Mouse (Mus musculus): ENCODE results near the gene Fat3.

The Fat3 gene

DNA sequence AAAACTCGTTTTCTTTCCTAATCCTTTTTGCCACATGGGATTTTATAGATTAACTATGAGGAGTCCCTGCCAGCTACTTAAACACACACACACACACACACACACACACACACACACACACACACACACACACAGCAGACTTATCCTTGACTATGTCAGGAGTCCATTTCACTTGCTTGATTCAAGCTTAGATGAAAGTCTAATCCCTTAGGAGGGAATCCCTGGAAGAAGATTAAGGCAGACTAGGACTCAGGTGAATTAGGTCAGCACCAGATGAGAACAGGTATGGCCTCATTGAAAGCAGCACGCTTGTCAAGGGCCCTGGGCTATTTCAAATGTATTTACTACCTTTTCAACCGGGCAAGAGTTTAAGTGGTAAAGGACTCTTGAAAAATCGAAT lies 553.0 kb downstream of the Fat3 start:
- no peak for DNase-seq (ENCODE audit: low spot score)

DNA sequence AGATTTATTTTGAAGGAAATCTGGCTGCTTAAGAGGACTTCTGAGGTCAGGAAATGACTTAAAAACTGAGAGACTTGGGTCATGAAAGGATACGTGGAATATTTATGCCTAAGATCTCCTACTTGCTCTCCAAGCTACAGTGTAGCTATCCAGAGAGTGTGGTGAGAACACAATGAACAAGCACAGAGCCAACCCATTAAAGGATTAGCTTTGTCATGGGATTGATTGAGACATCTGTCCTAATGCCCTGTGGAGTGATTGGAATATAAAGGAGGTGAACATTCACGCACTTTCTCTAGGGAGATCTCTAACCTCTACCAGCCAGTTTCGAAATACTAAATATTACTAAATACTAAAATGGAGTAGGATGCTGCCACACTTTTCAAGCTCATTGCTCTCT lies 556.9 kb downstream of the Fat3 start:
- DNase-seq (ENCODE audit: low spot score): no peak

DNA sequence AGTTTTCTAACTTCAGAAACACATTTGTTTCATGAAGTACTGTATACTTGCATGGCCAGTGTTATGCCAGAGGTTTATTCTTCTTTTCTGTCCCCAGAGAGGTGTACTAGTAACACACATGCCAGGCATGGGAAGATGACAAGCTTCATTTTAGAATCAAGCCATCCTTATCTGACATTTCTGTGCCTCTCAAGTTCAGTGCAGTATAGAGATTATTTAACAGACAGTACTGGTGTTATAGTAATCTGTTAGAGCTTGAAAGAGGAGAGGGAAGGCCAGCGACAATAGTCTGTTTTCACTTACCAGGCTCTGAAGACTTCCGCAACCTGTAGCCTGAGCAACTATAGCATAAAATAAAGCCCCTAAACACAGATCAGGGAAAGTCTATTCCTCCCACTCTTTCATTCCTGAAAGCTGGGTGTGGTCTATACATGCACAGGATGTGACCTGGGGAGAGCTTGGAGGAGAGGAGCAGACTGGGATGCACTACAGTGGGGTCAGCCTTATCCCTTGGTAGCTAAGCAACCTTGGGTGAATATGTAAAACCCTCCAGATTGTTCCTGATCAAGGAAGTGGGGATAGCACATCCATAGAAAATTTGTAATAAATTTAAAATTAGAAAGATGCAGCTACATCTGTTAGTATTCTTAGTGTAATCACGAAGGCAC lies 557.5 kb downstream of the Fat3 start:
- no peak for DNase-seq (ENCODE audit: low spot score)

DNA sequence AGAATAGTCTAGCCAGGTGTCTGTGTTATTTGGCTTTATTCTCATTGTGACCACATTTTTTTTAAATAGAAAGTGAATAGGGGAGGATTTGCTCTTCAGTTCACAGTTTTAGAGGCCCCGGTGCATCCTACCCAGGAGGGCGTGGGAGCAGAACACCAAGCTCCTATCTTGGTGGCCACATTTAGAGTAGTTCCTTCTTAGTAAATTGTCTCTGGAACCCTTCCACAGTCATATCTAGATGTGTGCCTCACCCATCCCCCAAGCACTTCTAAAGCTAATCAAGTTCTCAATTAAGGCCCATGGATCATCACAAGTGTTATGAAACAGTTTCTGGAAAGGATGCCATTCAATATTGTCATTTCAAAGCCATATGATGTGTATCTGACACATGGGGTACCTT lies 559.3 kb downstream of the Fat3 start:
- no peak for DNase-seq (ENCODE audit: low spot score)

DNA sequence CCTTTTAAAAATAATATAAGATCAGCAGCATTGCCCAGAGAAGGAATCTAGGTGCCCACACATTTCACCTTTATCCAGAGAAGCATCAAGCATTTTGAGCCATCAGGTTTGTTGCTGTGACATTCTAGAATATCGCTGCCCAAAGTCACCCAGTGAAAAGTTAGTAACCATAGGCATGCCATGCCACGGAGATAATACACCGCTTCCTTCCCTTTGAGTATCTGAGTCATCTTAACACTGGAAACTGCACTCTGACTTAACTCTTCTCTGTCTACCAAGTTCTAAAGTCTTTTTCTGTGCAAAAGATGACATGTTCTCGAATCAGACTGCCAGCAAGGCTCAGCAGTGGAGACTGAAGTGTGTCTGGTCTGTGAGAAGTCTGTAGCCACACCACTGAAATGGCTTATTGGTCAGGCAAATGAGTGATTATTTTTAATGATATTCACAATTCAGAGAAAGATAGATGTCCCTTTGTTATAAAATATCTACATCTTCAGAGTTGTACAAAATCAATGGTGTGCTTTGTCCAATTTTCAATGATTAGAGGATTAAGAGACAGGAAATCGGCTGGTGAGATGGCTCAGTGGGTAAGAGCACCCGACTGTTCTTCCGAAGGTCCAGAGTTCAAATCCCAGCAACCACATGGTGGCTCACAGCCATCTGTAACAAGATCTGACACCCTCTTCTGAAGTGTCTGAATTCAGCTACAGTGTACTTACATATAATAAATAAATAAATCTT lies 560.0 kb downstream of the Fat3 start:
- no peak for DNase-seq (ENCODE audit: low spot score)

DNA sequence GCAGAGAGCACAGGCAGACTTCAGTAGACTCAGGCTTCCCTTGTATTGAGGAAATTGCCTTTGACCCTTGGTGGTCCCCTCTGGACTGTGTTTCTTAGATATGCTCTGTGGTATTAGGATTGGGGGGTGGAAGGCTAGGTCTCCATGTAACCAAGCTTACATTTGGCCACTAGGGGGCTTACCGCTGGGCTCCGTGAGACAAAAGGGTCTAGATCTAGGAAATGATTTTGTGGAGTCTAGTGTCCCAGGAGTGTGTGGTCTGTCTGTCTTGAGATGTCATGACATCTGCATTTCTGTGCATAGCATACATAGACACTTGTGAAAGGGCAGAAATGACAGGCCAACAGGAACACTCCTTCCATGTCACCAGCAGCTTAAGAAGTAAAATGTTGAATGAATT lies 561.5 kb downstream of the Fat3 start:
- no peak for DNase-seq (ENCODE audit: low spot score)

DNA sequence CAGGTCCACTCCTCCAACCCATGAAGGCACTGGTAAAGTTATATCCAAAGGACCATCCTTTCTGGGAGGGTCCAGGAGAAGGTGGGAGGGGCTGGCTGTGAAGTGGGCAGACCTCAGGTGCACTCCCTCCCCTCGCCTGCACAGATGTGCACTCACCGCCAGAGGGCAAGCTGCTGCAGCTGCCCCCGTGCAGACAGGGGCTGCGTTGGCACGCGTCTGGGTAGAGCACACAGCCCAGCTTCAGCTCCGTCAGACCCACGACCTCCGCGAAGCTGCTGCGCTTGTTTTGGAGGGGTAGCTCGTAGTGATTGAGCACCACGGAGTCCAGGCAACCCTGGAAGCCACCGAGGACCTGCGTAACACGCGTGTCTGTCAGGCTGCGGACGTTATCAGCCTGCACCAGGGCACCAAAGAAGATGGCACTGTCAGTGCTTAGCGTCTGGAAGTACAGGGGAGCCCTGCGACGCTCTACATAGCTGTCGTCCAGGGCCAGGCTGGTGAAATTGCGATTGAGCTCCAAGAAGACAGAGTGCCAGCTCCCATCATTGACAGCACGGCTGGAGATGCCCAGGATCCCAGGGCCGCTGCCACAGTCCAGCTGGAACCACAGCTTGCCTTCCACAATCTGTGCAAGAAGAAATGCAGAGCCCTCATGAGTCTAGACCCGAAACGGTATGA lies 563.1 kb downstream of the Fat3 start:
- DNase-seq (ENCODE audit: low spot score): no peak

DNA sequence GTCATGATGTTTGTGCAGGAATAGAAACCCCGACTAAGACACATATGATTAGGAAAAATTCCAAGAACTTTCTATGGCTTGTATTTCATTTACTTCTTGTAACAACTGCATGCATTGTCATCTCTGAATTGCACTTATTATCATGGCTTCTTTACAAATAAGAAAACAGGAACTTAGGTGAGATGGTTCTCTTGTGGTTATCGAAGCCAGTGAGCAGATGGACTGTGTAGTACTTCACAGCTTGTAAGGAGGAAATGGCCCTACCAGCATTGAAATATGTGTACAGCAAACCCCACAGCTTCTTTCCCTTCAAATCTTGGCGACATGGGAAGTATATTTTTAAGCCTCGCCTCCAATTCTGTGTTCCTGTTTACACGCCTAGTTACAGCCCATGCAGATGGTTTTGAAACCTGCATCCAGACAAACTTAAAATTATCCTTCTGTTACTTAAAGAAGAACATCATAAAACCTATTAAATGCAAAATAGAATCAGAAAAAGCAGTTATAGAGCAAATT lies 570.1 kb downstream of the Fat3 start:
- no peak for DNase-seq (ENCODE audit: low spot score)

DNA sequence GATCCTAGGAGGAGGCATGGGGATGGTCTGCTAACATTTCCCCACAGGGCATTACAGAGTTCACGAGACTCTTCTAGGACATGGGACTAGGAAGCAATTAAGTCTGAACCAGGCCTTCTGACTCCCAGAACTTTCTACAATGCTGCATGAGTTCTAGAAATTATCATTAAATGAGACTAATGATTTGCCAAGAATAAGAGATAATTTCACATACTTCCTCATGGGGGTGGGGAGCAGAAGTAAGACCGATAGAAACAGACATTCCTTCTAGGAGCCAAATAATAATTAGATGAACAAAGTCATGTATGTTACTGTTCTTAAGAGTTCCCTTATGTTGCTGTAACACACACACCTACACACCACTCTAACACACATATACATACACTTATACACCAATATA lies 572.8 kb downstream of the Fat3 start:
- DNase-seq (ENCODE audit: low spot score): no peak

DNA sequence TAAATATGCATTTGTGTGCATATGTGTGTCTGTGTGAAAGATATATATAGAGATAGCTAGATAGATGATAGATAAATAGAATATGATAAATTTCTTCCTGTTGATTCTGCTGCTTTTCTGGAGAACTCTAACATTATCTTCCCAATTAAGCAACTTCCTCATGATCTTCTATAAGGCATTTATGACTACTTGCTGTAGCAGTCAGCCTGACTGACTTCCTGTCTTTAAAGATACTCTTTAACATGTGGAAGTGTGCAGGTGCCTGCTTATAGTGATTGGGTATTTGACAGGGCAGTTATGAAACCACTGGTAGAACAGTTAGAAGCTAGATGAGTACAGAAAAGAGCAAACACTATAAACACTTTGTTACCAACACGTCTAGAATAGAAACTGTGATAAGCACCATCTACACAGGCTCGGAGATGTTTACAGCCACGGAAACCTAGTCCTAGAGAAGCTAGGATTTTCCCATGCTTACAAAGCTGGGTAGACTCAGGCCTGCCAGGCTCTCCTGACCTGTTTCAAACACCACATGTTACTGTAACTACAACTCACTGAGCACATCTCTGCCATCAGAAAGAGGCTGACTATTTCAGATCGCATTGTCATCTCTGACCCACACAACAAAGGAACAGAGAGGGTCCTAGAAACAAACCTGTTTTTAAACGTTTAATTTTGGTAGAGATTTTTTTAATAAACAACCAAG lies 573.6 kb downstream of the Fat3 start:
- DNase-seq (ENCODE audit: low spot score): no peak

DNA sequence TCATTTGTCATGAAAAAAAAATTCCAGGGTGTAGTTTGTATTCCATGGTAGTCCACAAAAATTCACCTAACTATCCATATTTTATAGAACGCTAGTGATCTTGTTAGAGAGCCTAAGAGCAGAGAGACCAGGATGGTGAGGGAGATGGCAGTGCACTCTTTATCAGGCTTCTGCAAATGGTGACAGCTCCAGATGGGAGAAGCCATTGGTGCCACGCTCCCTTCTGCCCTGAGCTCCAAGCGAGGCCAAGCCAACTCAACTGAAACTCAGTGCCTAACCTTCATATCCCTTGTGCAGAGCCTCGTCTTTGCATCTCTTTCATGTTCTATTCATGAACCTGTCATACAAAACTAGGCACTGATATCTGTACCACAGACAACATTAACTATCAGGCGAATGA lies 575.8 kb downstream of the Fat3 start:
- DNase-seq (ENCODE audit: low spot score): no peak

DNA sequence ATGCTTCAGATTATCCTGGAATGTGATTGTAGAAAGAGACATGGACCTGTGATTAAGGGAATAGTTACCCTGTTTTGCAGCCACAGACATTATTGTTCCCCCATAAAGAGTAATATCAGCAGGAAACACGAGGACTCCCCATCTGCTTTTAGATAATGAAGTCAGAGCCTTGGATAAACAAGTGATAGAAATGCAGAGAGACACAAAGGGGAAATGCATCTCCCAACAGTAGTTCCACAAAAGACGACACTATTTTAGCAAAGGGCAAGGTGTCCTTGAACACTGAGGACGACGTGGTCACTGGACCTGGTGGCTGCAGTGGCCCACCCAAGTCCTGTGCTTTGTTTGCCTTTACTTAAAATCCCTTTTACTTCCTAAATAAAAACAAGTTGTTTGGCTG lies 580.8 kb downstream of the Fat3 start:
- no peak for DNase-seq (ENCODE audit: low spot score)

DNA sequence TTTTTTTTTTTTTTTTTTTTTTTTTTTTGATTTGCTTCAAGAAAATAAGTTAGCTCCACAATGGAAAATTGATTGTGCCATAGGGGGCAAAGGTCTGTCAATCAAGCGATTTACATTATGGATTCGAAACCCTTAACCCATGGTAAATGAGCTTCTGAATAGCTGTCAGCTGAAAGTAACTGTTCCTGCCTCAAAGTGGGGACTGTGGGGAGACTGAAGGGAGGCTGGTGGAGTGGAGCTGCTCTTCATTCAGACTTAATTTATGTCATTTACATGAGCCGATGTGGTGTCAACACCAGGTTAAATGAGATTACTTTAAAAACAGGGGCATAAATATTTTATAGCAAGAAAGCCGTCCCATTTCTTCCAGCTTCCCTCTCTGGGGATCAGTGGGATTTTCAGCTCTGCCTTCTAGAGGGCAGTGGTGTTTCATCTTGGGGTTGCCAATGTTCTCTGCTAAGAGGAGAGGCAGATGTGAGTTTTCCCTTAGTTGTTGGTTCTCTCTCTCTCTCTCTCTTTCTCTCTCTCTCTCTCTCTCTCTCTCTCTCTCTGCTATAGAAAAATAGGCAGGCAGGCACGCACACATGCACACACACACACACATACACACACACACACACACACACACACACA lies 581.6 kb downstream of the Fat3 start:
- no peak for DNase-seq (ENCODE audit: low spot score)

DNA sequence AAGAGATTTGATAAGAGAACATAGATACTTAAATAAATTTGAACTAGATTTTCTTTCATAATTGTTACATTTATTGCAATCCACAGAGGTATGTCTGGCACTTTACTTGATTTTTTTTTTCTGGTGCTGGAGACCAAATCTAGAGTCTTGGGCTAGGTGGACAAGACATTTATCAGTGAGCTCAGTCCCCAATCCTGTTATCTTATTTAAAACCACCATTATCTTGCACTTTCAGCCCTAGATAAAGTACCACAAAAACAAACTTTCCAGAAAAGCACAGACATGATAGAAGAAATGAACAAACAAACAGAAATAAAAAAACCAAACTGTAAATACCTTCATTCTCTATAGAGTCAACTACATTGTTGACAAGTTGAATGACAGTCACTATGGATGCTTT lies 584.5 kb downstream of the Fat3 start:
- DNase-seq (ENCODE audit: low spot score): no peak

DNA sequence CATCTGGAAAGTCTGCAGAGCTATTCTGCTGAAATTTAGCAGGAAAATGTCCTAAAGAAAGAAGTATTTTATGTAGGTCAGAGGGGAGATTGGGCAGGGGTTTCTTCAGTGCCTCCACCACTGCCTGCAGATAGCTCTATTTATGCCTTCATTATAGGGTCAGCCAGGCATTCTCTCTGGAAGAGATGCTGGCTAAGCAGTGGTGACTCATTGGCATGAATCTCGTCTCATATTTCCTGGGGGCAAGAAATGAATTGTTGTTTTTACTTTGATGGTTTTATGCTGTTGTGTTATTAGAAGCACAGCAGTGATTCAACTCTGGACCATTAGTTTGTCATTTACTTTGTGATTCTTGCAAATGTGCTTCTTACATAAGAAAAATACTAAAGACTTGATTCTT lies 588.4 kb downstream of the Fat3 start:
- DNase-seq (ENCODE audit: low spot score): no peak

DNA sequence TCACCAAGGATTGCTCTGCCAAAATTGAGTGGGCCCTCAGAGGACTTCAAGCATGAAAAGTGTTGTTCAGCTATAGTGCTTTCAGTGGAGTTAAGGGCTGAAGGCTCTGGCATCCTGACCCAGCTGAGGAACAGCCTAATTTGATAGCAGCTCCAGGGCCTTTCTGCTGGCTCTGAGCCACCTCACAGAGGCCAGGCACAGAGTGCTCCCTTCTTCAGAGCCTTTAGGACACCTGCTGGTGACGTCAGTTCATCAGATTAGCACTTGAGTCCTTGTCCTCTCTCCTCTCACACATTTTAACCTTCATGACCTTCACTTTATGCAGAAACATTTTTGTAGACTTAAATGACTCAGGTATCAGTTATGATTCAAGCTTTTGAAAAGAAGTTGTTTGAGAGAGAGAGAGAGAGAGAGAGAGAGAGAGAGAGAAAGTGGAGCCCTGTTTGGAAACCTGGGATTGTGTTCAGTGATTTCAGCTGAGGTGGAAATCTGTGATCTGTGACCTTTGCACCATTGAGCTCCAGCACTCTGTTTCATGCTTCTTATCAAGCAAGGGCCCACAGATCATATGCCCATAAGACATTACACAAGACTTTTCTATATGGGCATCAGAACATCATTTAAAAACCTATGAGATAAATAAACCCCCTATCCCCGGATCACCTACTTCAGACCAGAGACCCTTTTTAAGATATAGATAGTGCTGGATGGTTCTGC lies 591.5 kb downstream of the Fat3 start:
- DNase-seq (ENCODE audit: low spot score): no peak

DNA sequence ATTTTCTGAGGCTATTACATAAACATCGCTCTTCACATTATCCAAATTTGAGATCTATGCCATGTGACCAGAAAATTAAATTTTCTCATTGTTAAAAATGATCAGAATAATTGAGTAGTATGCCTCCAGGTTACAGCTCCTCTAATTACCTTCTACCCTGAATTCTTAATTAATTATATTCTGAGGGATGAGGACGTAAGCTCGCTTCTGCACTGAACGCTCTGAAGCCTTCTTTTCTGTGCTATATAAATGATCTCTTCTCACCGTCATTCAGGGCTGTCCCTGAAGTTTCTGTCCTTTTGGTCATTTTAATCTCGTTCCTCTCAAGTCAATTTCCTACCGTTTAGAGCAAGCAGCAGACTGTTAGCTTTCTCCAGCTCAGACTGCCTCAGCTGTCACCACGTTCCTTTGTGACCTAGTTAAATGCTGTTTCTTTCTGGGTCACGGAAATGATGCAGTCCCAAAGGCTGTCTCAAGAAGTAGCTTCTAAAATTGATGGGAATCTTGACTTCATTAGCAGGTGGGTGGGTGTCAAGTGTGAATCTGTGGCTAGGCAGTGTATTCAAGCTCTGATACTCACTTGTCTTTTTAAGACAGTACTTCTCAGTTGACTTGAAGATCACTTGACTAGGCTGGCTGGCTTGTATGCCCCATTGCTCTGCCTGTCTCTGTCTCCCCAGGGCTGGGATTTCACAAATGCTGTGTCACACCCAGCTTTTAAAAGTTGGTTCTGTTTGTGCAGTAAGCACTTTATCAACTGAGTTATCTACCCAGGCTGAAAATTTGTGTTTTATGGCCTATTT lies 596.9 kb downstream of the Fat3 start:
- no peak for DNase-seq (ENCODE audit: low spot score)

DNA sequence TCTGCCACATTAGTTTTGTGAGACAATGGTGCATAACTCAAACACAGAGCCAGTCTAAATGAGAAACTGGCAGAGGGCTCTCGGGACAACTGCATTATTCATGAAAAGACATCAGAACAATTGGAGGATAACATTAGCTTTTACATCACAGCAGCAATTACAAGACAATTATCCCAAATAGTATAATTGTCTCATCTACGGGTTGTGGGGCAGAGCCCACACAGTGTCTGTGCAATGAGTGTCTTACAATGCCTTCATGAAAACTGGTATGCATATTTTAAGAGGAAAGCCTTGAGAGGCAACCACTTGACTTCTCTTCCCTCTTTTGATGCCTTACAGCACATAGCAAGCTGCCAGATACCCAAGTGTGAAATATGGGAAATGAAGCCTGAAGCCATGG lies 603.0 kb downstream of the Fat3 start:
- no peak for DNase-seq (ENCODE audit: low spot score)

DNA sequence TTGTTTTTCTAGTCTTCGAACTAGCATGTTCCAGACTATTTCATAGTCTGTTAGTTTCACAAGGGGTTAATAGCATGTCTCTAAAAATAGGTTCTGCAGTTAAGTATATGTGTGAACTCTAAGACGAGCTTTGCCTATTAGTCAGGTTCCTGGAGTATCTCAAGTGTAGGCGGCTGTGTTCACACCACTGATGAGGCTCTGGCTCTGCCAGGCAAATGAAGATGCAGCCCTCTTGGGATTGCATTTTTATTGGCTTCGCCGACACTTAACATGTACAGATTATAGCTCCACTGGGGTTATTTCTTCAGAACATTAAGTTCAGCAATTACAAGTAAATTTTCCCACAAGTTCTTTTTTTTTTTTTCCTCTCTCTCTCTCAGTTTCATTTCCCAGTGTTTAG lies 614.3 kb downstream of the Fat3 start:
- no peak for DNase-seq (ENCODE audit: low spot score)

DNA sequence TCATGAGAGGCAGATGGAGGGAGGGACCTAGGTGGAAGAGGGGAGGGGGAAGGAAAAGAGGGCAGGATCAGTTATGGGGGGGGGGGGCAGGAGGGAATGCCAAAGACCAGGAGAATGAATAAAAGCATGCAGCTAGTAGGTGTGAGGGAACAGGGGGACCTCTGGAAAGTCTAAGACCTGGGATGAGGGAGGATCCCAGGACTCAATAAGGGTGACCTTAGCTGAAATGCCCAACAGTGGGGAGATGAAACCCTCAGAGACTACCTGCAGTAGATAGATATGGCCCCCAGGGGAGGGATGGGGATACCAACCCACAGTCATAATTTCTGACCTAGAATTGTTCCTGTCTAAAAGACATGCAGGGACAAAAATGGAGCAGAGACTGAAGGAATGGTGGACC lies 620.3 kb downstream of the Fat3 start:
- DNase-seq (ENCODE audit: low spot score): no peak

DNA sequence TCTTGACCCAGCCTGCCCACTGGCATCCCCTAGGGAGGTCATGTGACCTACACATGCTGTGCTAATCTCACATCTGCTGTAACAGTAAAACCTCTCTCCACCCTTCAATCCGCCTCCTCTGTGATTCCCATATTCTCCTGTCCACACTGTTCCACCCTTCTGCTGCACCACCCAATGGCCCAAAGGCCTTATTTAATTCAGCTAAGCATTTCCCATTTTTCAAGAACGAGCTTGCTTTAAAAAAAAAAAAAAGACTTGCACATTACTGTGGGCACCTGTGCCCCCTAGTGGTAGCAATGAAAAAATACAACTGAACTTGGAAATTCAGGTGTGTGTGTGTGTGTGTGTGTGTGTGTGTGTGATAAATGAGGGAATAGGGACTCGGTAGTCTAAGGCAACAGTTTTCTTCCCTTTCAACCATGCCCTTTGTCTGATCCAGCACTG lies 620.9 kb downstream of the Fat3 start:
- DNase-seq (ENCODE audit: low spot score): no peak
